Mouse (Mus musculus): ENCODE data around the gene Zmynd8. TPM values are rescaled to one million over a fixed set of nuclear protein-coding genes. Genes with fewer than 3 reads are reported as not detected.
A peak's percentile ranks its signal among the peaks of the same experiment; 100 is the strongest.

Gene Zmynd8
- polyA plus RNA-seq, 1 experiment from 2014 or later: 81.5 TPM

DNA sequence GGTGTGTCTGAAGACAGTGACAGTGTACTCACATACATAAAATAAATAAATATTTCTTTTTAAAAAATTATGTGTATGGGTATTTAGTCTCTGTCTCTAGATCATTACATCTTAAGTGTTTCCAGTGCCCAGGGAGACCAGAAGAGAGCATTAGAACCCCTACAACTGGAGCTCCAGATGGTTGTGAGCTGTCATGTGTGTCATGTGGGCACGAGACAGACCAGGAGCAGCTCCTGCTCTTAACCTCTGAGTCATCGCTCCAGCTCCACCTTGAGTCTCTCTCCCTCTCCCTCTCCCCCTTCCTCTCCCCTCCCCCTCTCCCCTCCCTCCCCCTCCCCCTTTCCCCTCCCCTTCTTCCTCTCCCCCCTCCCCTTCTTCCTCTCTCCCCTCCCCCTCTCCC lies 25.9 kb upstream of the Zmynd8 start:
- WGBS: 74% methylated on average over 2 of the region's 2 CpGs
- ATAC-seq: no peak

DNA sequence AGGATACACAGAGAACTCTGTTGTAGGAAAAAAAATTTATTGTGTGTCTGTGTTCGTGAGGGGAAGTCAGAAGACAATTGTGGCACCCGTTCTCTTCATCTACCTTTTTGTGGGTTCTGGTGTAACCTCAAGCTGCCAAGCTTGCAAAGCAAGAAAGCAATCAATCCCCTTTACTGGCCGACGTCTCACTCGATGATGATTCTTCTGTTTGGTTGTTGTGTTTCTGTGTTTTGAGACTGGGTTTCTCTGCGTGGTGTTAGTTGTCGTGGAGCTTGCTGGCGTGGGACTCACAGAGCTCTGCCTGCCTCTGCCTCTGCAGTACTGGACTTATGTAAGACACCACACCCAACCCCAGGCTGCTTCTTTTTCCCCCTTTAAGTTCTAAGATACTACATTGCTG lies 24.9 kb upstream of the Zmynd8 start:
- Histone ChIP-seq H3K36me3 (ENCODE audit: control insufficient read depth, insufficient read depth) (no peaks in the 10 kb centered on the region), H3K4me3 (replicated peaks; ENCODE audit: low read length) (no peak overlapping the region), H3K27me3 (replicated peaks; ENCODE audit: control insufficient read depth, insufficient read depth, low read length) (no peaks in the 10 kb centered on the region), H3K4me1 (replicated peaks; ENCODE audit: control insufficient read depth, insufficient read depth, low read length) (no peaks in the 10 kb centered on the region), H3K9me3 (ENCODE audit: control insufficient read depth, low read length) (no peaks in the 10 kb centered on the region), H3K9ac (replicated peaks; ENCODE audit: low read depth, low read length) (no peak overlapping the region), H3K27ac (ENCODE audit: low read length) (no peak overlapping the region), H3K4me2 (ENCODE audit: low read length) (no peak overlapping the region)
- WGBS: 89% methylated on average over 8 of the region's 8 CpGs
- no peak for ATAC-seq

More for the DNA sequence above, 25.9 kb upstream of the Zmynd8 start:
- Histone ChIP-seq H3K9ac (replicated peaks; ENCODE audit: low read depth, low read length) (no peak overlapping the region), H3K27ac (ENCODE audit: low read length) (no peak overlapping the region), H3K4me2 (ENCODE audit: low read length) (no peak overlapping the region), H3K9me3 (ENCODE audit: control insufficient read depth, low read length) (no peaks in the 10 kb centered on the region), H3K36me3 (ENCODE audit: control insufficient read depth, insufficient read depth) (no peaks in the 10 kb centered on the region), H3K4me1 (replicated peaks; ENCODE audit: control insufficient read depth, insufficient read depth, low read length) (no peaks in the 10 kb centered on the region), H3K4me3 (replicated peaks; ENCODE audit: low read length) (no peak overlapping the region), H3K27me3 (replicated peaks; ENCODE audit: control insufficient read depth, insufficient read depth, low read length) (no peaks in the 10 kb centered on the region)

- Histone ChIP-seq H3K4me1 (replicated peaks; ENCODE audit: control insufficient read depth, insufficient read depth, low read length) (no peaks in the 10 kb centered on the region), H3K4me2 (ENCODE audit: low read length) (no peak overlapping the region), H3K27me3 (replicated peaks; ENCODE audit: control insufficient read depth, insufficient read depth, low read length) (no peaks in the 10 kb centered on the region), H3K9ac (replicated peaks; ENCODE audit: low read depth, low read length) (no peak overlapping the region), H3K27ac (ENCODE audit: low read length) (no peak overlapping the region), H3K4me3 (replicated peaks; ENCODE audit: low read length) (no peak overlapping the region), H3K36me3 (ENCODE audit: control insufficient read depth, insufficient read depth) (no peaks in the 10 kb centered on the region), H3K9me3 (ENCODE audit: control insufficient read depth, low read length) (no peaks in the 10 kb centered on the region)
- no peak for ATAC-seq
- 93% methylated on average over 3 of the region's 3 CpGs for WGBS
These were observed 24.2 kb upstream of the Zmynd8 start for GRCm38 (mm10) chr2:165922994-165923393.

DNA sequence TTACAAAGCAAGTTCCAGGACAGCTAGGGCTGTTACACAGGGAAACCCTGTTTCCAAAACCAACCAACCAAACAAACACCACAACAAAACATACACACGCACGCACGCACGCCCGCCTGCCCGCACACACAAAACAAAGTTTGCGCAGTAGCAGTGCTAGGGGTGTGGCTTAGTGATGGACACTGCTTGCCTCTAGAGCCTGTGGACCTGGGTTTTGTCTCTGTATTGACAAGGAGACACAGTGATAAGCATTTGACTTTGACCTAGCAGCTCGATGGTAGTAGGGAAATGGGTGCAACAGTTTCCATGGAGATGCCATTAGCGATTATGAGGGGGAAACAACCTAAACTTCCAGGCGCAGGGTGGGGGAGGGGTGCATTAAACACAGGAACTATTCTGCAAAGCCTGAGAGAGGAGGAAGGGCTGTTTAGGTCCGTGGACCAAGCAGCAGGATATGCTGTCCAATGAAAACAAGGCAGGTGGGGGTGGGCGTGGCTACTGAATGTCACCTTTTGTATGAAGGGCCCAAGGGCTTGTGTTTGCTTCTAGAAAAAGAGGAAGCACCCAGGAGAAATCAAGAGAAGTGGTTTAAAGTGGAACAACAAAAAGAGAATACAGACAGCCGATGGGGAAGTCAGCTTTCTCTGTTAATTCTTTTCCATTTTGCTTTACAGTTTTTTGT lies 23.4 kb upstream of the Zmynd8 start:
- H3K4me2 ChIP-seq (ENCODE audit: low read length): no peak overlapping the region
- no peaks in the 10 kb centered on the region for H3K36me3 ChIP-seq (ENCODE audit: control insufficient read depth, insufficient read depth)
- no peaks in the 10 kb centered on the region for H3K9me3 ChIP-seq (ENCODE audit: control insufficient read depth, low read length)
- no peaks in the 10 kb centered on the region for H3K27me3 ChIP-seq (replicated peaks; ENCODE audit: control insufficient read depth, insufficient read depth, low read length)
- no peak for ATAC-seq
- WGBS: 68% methylated on average over 13 of the region's 13 CpGs
- H3K27ac ChIP-seq (ENCODE audit: low read length): no peak overlapping the region
- no peak overlapping the region for H3K9ac ChIP-seq (replicated peaks; ENCODE audit: low read depth, low read length)
- H3K4me1 ChIP-seq (replicated peaks; ENCODE audit: control insufficient read depth, insufficient read depth, low read length): no peaks in the 10 kb centered on the region
- no peak overlapping the region for H3K4me3 ChIP-seq (replicated peaks; ENCODE audit: low read length)

- Histone ChIP-seq H3K36me3 (ENCODE audit: control insufficient read depth, insufficient read depth) (no peaks in the 10 kb centered on the region), H3K4me1 (replicated peaks; ENCODE audit: control insufficient read depth, insufficient read depth, low read length) (no peaks in the 10 kb centered on the region), H3K4me2 (ENCODE audit: low read length) (no peak overlapping the region), H3K9me3 (ENCODE audit: control insufficient read depth, low read length) (no peaks in the 10 kb centered on the region), H3K9ac (replicated peaks; ENCODE audit: low read depth, low read length) (no peak overlapping the region), H3K27me3 (replicated peaks; ENCODE audit: control insufficient read depth, insufficient read depth, low read length) (no peaks in the 10 kb centered on the region), H3K4me3 (replicated peaks; ENCODE audit: low read length) (no peak overlapping the region), H3K27ac (ENCODE audit: low read length) (no peak overlapping the region)
- 26% methylated on average over 11 of the region's 11 CpGs for WGBS
- peak; percentile 72; the same call in 1 of the 2 replicates for ATAC-seq
These were observed 15.5 kb upstream of the Zmynd8 start for GRCm38 (mm10) chr2:165914298-165914697.

- Histone ChIP-seq H3K36me3 (ENCODE audit: control insufficient read depth, insufficient read depth) (no peaks in the 10 kb centered on the region), H3K4me2 (ENCODE audit: low read length) (no peak overlapping the region), H3K4me1 (replicated peaks; ENCODE audit: control insufficient read depth, insufficient read depth, low read length) (no peaks in the 10 kb centered on the region), H3K9me3 (ENCODE audit: control insufficient read depth, low read length) (no peaks in the 10 kb centered on the region), H3K4me3 (replicated peaks; ENCODE audit: low read length) (no peak overlapping the region), H3K27me3 (replicated peaks; ENCODE audit: control insufficient read depth, insufficient read depth, low read length) (no peaks in the 10 kb centered on the region), H3K27ac (ENCODE audit: low read length) (no peak overlapping the region), H3K9ac (replicated peaks; ENCODE audit: low read depth, low read length) (no peak overlapping the region)
- ATAC-seq: no peak
- 83% methylated on average over 7 of the region's 7 CpGs for WGBS
These were observed 14.3 kb upstream of the Zmynd8 start for GRCm38 (mm10) chr2:165913073-165913472.

DNA sequence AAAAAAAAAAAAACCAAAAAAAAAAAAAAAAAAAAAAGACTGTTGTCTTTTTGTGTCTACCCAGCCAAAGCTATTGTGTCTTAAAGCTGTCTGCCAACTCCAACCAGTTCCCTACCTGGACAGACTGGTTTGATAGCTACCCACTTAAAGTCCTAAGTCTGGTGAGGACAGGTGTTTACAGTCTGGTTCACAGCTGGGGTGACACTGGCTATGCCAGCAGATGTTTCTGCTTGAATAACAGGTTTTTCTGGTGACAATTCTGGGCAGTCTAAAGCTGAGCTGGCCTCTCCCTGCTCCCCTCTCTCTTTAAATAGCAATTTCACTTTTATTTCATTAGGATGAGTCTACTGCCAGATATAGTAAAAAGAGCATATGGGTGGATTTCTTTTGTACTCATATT lies 10.9 kb upstream of the Zmynd8 start:
- no peak overlapping the region for H3K9ac ChIP-seq (replicated peaks; ENCODE audit: low read depth, low read length)
- no peak overlapping the region for H3K27ac ChIP-seq (ENCODE audit: low read length)
- ATAC-seq: no peak
- H3K4me2 ChIP-seq (ENCODE audit: low read length): no peak overlapping the region
- no peaks in the 10 kb centered on the region for H3K4me1 ChIP-seq (replicated peaks; ENCODE audit: control insufficient read depth, insufficient read depth, low read length)
- H3K36me3 ChIP-seq (ENCODE audit: control insufficient read depth, insufficient read depth): no peaks in the 10 kb centered on the region
- no peaks in the 10 kb centered on the region for H3K27me3 ChIP-seq (replicated peaks; ENCODE audit: control insufficient read depth, insufficient read depth, low read length)
- H3K4me3 ChIP-seq (replicated peaks; ENCODE audit: low read length): no peak overlapping the region
- H3K9me3 ChIP-seq (ENCODE audit: control insufficient read depth, low read length): no peaks in the 10 kb centered on the region

DNA sequence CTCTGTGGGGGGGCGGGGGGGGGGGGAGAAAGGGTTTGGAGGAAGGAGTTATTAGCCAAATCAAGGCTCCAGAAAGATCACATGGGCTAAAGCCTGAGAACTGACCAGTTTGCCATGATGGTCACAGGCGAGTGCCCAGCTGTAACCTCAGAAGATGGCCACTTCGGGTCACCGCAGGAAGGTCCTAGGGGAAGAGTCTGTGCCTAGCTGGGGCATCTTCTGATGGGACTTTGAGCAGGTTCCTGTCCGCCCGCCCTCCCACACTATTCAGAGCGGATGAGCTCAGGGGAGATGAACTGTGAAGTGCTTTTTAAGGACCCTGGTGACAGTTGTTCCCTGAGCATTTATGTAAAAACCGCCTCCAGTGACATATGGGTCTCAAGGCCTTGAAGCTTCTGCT lies 8.4 kb upstream of the Zmynd8 start:
- Histone ChIP-seq H3K9me3 (ENCODE audit: control insufficient read depth, low read length) (no peaks in the 10 kb centered on the region), H3K27ac (ENCODE audit: low read length) (no peak overlapping the region), H3K36me3 (ENCODE audit: control insufficient read depth, insufficient read depth) (no peaks in the 10 kb centered on the region), H3K4me2 (ENCODE audit: low read length) (no peak overlapping the region), H3K27me3 (replicated peaks; ENCODE audit: control insufficient read depth, insufficient read depth, low read length) (no peaks in the 10 kb centered on the region), H3K9ac (replicated peaks; ENCODE audit: low read depth, low read length) (no peak overlapping the region), H3K4me3 (replicated peaks; ENCODE audit: low read length) (no peak overlapping the region), H3K4me1 (replicated peaks; ENCODE audit: control insufficient read depth, insufficient read depth, low read length) (no peaks in the 10 kb centered on the region)
- ATAC-seq: no peak
- 66% methylated on average over 7 of the region's 8 CpGs for WGBS

- Histone ChIP-seq H3K9ac (replicated peaks; ENCODE audit: low read depth, low read length) (no peak overlapping the region), H3K9me3 (ENCODE audit: control insufficient read depth, low read length) (no peaks in the 10 kb centered on the region), H3K27me3 (replicated peaks; ENCODE audit: control insufficient read depth, insufficient read depth, low read length) (no peaks in the 10 kb centered on the region), H3K36me3 (ENCODE audit: control insufficient read depth, insufficient read depth) (no peaks in the 10 kb centered on the region), H3K4me2 (ENCODE audit: low read length) (no peak overlapping the region), H3K4me3 (replicated peaks; ENCODE audit: low read length) (no peak overlapping the region), H3K4me1 (replicated peaks; ENCODE audit: control insufficient read depth, insufficient read depth, low read length) (no peaks in the 10 kb centered on the region), H3K27ac (ENCODE audit: low read length) (no peak overlapping the region)
- ATAC-seq: no peak
- 33% methylated on average over 15 of the region's 15 CpGs for WGBS
These were observed 7.6 kb upstream of the Zmynd8 start for GRCm38 (mm10) chr2:165906332-165906945.

- Histone ChIP-seq H3K4me1 (replicated peaks; ENCODE audit: control insufficient read depth, insufficient read depth, low read length) (peaks cover 8% of the 10 kb centered on the region; the same call in 1 of the 2 replicates), H3K9ac (replicated peaks; ENCODE audit: low read depth, low read length) (no peak overlapping the region), H3K36me3 (ENCODE audit: control insufficient read depth, insufficient read depth) (no peaks in the 10 kb centered on the region), H3K27ac (ENCODE audit: low read length) (no peak overlapping the region), H3K9me3 (ENCODE audit: control insufficient read depth, low read length) (no peaks in the 10 kb centered on the region), H3K27me3 (replicated peaks; ENCODE audit: control insufficient read depth, insufficient read depth, low read length) (no peaks in the 10 kb centered on the region), H3K4me2 (ENCODE audit: low read length) (no peak overlapping the region), H3K4me3 (replicated peaks; ENCODE audit: low read length) (no peak overlapping the region)
- 46% methylated on average over 3 of the region's 3 CpGs for WGBS
- ATAC-seq: no peak
These were observed 2.2 kb upstream of the Zmynd8 start for GRCm38 (mm10) chr2:165901127-165901384.
